Mouse (Mus musculus) G1E (cell line): ENCODE measurements at regions not wholly inside any gene's neighbourhood (a gene's known extent, or its start where the extent isn't known, plus 50 kb on each side); places are given as distances from the start of the nearest gene placed in this dataset.
A peak's percentile ranks its signal among the peaks of the same experiment; 100 is the strongest.

ENCODE experiments used
- ATAC-seq: 2 replicates; pipeline ENCODE4 v1.8.0; 2016; ENCODE audit warnings: mild to moderate bottlenecking; ENCODE audit not compliant: insufficient number of reproducible peaks, poor library complexity, low FRiP score, severe bottlenecking; ENCODE audit errors: extremely low read depth
- DNase-seq: peaks from one replicate; pipeline ENCODE4 v3.0.0; 2012; ENCODE audit warnings: low spot score
- H3K27me3 ChIP-seq: 2 replicates; pipeline ENCODE4 v1.6.1; 2012; ENCODE audit warnings: mild to moderate bottlenecking, low read length, inconsistent platforms; ENCODE audit not compliant: insufficient read depth
- H3K36me3 ChIP-seq: replicated peaks from 2 replicates; pipeline ENCODE3; 2012; ENCODE audit warnings: mild to moderate bottlenecking, inconsistent platforms
- H3K4me1 ChIP-seq: 2 replicates; pipeline ENCODE4 v1.6.1; 2012; ENCODE audit warnings: low read depth, low read length, inconsistent platforms, mixed read lengths; ENCODE audit not compliant: insufficient read depth
- H3K4me3 ChIP-seq: 2 replicates; pipeline ENCODE4 v1.5.1; 2012; ENCODE audit warnings: low read depth, mild to moderate bottlenecking, inconsistent platforms, low read length, moderate library complexity, mixed read lengths
- H3K9me3 ChIP-seq: replicated peaks from 2 replicates; pipeline ENCODE4 v1.6.1; 2012; ENCODE audit warnings: inconsistent platforms
- CTCF ChIP-seq: IDR thresholded peaks from 2 replicates; pipeline ENCODE4 v1.5.1; 2012; ENCODE audit warnings: low read depth, low read length, inconsistent platforms, mixed read lengths
- GATA1 ChIP-seq: IDR thresholded peaks from 2 replicates; pipeline ENCODE4 v1.6.1; 2012; ENCODE audit warnings: borderline replicate concordance, low read length, inconsistent platforms, mixed read lengths
- GATA2 ChIP-seq: IDR thresholded peaks from 2 replicates; pipeline ENCODE4 v1.6.1; 2012; ENCODE audit warnings: low read depth, low read length, inconsistent platforms, borderline replicate concordance
- POLR2AphosphoS5 ChIP-seq: IDR thresholded peaks from 2 replicates; pipeline ENCODE4 v1.6.1; 2012; ENCODE audit warnings: low read depth, low read length, inconsistent platforms; ENCODE audit not compliant: insufficient replicate concordance
- TAL1 ChIP-seq: conservative IDR thresholded peaks from 2 replicates; pipeline ENCODE4 v1.6.1; 2012; ENCODE audit warnings: low read depth, low read length, inconsistent platforms, mixed read lengths

- Histone ChIP-seq H3K27me3 (0 out of 2 replicates have a peak, but pooled peaks cover 4% of the 10 kb centered on the region), H3K4me1 (no peaks in the 10 kb centered on the region), H3K9me3 (no peaks in the 10 kb centered on the region), H3K36me3 (no peaks in the 10 kb centered on the region), H3K4me3 (no peak overlapping the region)
- TF ChIP-seq GATA2: no peak
- TF ChIP-seq GATA1: no peak
- no peak for TF ChIP-seq POLR2AphosphoS5
- TF ChIP-seq CTCF: no peak
- no peak for TF ChIP-seq TAL1
- DNase-seq (no peak), ATAC-seq (no peak)
Measured at GRCm38 (mm10) chr2:105454353-105454752, 55.2 kb upstream of the Rcn1 start.

- 0 out of 2 replicates have a peak, but pooled peaks cover 2% of the 10 kb centered on the region for H3K27me3 ChIP-seq
- H3K9me3 ChIP-seq: no peaks in the 10 kb centered on the region
- DNase-seq: no peak
- no peak for TF ChIP-seq TAL1
- H3K4me1 ChIP-seq: no peaks in the 10 kb centered on the region
- H3K36me3 ChIP-seq: no peaks in the 10 kb centered on the region
- no peak overlapping the region for H3K4me3 ChIP-seq
- ATAC-seq: no peak
Measured at GRCm38 (mm10) chr2:105454836-105455235, 55.7 kb upstream of the Rcn1 start.

GRCm38 (mm10) chr2:105458643-105459042 is 59.5 kb upstream of the Rcn1 start:
- ATAC-seq (no peak), DNase-seq (no peak)
- Histone ChIP-seq H3K4me1 (no peaks in the 10 kb centered on the region), H3K9me3 (no peaks in the 10 kb centered on the region), H3K36me3 (no peaks in the 10 kb centered on the region), H3K4me3 (no peak overlapping the region), H3K27me3 (peaks cover 4% of the 10 kb centered on the region; the same call in 1 of the 2 replicates)
- TF ChIP-seq GATA1 (no peak), CTCF (no peak), TAL1 (no peak), GATA2 (no peak)

DNA sequence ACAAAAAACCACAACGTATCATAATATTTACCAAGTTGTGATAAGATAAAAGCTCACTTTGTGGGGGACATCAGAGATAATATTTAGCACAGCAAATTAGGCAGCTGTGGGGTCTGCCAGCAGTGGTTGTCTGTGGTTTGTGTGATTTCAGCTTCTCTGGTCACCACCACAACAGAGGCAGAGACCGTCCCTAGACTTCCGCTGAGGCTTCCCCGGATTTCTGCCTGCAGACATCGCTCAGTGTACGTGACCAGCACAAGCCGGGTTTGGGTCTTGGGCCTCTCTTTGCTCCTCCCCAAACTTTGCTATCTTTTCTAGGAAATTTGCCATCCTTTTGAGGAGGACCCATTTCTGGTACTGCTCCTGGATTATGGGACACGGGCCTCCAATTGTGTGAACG is 60.4 kb upstream of the Rcn1 start:
- H3K4me1 ChIP-seq: no peaks in the 10 kb centered on the region
- no peaks in the 10 kb centered on the region for H3K9me3 ChIP-seq
- H3K36me3 ChIP-seq: no peaks in the 10 kb centered on the region
- no peak overlapping the region for H3K4me3 ChIP-seq
- no peak for TF ChIP-seq CTCF
- TF ChIP-seq GATA2: no peak
- no peak for TF ChIP-seq TAL1
- no peak for DNase-seq
- peaks cover 5% of the 10 kb centered on the region; the same call in 1 of the 2 replicates for H3K27me3 ChIP-seq
- no peak for ATAC-seq

DNA sequence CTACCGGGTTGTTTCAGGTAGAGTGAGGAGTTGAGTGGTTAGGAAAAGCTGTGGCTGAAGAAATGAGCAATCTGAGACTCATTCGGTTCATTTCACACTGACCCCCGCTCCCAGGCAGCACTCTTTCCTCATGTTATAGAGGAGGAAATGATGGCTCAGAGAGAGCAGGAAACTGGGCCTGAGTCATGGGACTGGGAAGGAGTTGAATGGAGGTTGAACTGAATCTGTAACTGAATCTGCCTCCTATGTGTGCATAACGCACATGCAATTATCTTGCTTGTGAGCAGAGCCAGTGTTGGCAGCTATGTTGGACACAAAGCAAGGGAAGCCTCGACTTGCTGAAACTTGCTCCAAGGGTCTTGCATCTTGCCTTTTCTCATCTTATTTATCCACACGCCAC is 66.5 kb upstream of the Rcn1 start:
- DNase-seq (no peak), ATAC-seq (no peak)
- H3K27me3 ChIP-seq: peaks cover 8% of the 10 kb centered on the region; the same call in 1 of the 2 replicates
- no peaks in the 10 kb centered on the region for H3K4me1 ChIP-seq
- H3K36me3 ChIP-seq: no peaks in the 10 kb centered on the region
- no peaks in the 10 kb centered on the region for H3K9me3 ChIP-seq
- no peak for TF ChIP-seq GATA2
- TF ChIP-seq POLR2AphosphoS5: no peak
- no peak for TF ChIP-seq TAL1
- no peak for TF ChIP-seq CTCF
- no peak for TF ChIP-seq GATA1
- H3K4me3 ChIP-seq: no peak overlapping the region

DNA sequence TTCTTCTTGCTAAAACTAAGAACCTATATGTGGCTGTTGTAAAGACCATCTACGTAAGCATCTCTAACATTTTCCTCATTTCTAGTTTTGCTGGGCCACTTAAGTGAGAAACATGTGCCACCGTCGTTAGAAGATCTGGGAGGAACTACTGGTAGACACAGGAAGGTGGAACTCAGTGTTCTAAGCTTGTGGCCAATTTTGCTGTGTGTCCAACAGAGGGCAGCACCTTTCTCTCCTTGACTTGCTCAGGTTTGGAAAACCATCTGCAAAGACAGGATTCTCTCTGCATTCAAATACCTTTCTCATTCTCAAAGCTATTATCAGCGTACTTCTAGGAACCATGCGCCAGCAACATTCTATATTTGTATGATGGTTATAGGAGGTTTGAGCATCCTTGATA is 69.8 kb upstream of the Rcn1 start:
- Histone ChIP-seq H3K27me3 (peaks cover 6% of the 10 kb centered on the region), H3K36me3 (no peaks in the 10 kb centered on the region), H3K9me3 (no peaks in the 10 kb centered on the region), H3K4me3 (no peak overlapping the region), H3K4me1 (no peaks in the 10 kb centered on the region)
- ATAC-seq (no peak), DNase-seq (peak; percentile 4)
- TF ChIP-seq POLR2AphosphoS5 (no peak), CTCF (0 out of 2 replicates have a peak, but pooled peaks have one; percentile 27)

- DNase-seq: no peak
- H3K9me3 ChIP-seq: no peaks in the 10 kb centered on the region
- H3K27me3 ChIP-seq: peaks cover 9% of the 10 kb centered on the region
- H3K4me3 ChIP-seq: no peak overlapping the region
- no peaks in the 10 kb centered on the region for H3K4me1 ChIP-seq
- H3K36me3 ChIP-seq: no peaks in the 10 kb centered on the region
- no peak for ATAC-seq
- no peak for TF ChIP-seq GATA2
- TF ChIP-seq GATA1: no peak
- no peak for TF ChIP-seq TAL1
- no peak for TF ChIP-seq CTCF
- no peak for TF ChIP-seq POLR2AphosphoS5
Measured at GRCm38 (mm10) chr2:105476028-105476677, 77.0 kb upstream of the Rcn1 start.
